Mouse (Mus musculus) kidney, postnatal 14 days (tissue): ENCODE results near the gene Pus7l.

ENCODE experiments used
- DNase-seq: peaks from one replicate; pipeline ENCODE4 v3.0.0; 2022; ENCODE audit warnings: mixed read lengths

Gene Pus7l

GRCm38 (mm10) chr15:94543409-94544051 is at the start of gene Pus7l, which contains the start of gene Irak4:
Gene Pus7l (minus strand): TSS chr15:94543547.
Gene Irak4 (plus strand): TSS chr15:94543643.
- DNase-seq: peak; percentile 95

- no peak for DNase-seq
These were observed 48.0 kb upstream of the Pus7l start for GRCm38 (mm10) chr15:94591356-94591755.

- DNase-seq: no peak
These were observed 46.7 kb upstream of the Pus7l start for GRCm38 (mm10) chr15:94590083-94590482.

- peak; percentile 99 for DNase-seq
These were observed 46.1 kb upstream of the Pus7l start, which contains the start of gene Twf1 for GRCm38 (mm10) chr15:94589219-94590075. Gene Twf1 (minus strand): TSS chr15:94589889.

GRCm38 (mm10) chr15:94587826-94588715 is 44.7 kb upstream of the Pus7l start:
- DNase-seq: no peak

GRCm38 (mm10) chr15:94584738-94585137 is 41.4 kb upstream of the Pus7l start:
- DNase-seq: no peak

GRCm38 (mm10) chr15:94583153-94583552 is 39.8 kb upstream of the Pus7l start:
- DNase-seq: no peak

GRCm38 (mm10) chr15:94582000-94582593 is 38.8 kb upstream of the Pus7l start:
- peak; percentile 66 for DNase-seq

- DNase-seq: no peak
These were observed 31.4 kb upstream of the Pus7l start for GRCm38 (mm10) chr15:94574566-94575268.

GRCm38 (mm10) chr15:94572746-94573145 is 29.4 kb upstream of the Pus7l start:
- no peak for DNase-seq

GRCm38 (mm10) chr15:94571501-94571900 is 28.2 kb upstream of the Pus7l start:
- no peak for DNase-seq

GRCm38 (mm10) chr15:94568496-94569182 is 25.3 kb upstream of the Pus7l start:
- no peak for DNase-seq

- no peak for DNase-seq
These were observed 22.5 kb upstream of the Pus7l start for GRCm38 (mm10) chr15:94565854-94566253.

- DNase-seq: no peak
These were observed 21.6 kb upstream of the Pus7l start for GRCm38 (mm10) chr15:94564909-94565308.

GRCm38 (mm10) chr15:94558895-94559656 is 15.7 kb upstream of the Pus7l start:
- no peak for DNase-seq

GRCm38 (mm10) chr15:94557442-94557841 is 14.1 kb upstream of the Pus7l start:
- DNase-seq: peak; percentile 86

- no peak for DNase-seq
These were observed 10.2 kb upstream of the Pus7l start for GRCm38 (mm10) chr15:94553536-94553935.

GRCm38 (mm10) chr15:94544844-94545243 is 1.5 kb upstream of the Pus7l start:
- no peak for DNase-seq

- no peak for DNase-seq
These were observed 797 bp upstream of the Pus7l start for GRCm38 (mm10) chr15:94544052-94544636.
